Mouse (Mus musculus) erythroblast, adult 5-6 weeks (primary cell): ENCODE data around the gene Pcif1. TPM values are rescaled to one million over a fixed set of nuclear protein-coding genes. Genes with fewer than 3 reads are reported as not detected.
A peak's percentile ranks its signal among the peaks of the same experiment; 100 is the strongest.
"Not testable (repeated sequence)": the region's sequence is repeated elsewhere in the genome, so short reads cannot be mapped to it uniquely, and the experiment has no call there.

Experiments used
- ATAC-seq: replicated peaks from 2 replicates; pipeline ENCODE4 v1.8.0; 2016; ENCODE audit warnings: moderate number of reproducible peaks, mild to moderate bottlenecking, moderate TSS enrichment, inconsistent platforms; ENCODE audit not compliant: poor library complexity, low FRiP score, severe bottlenecking
- total RNA-seq, 2 experiments: library from RNA; stranded (forward) in 1 of 2; stranded (reverse) in 1 of 2; fragments of 150-400 nt in 1 of 2; fragments of 200-764, 138-1000 nt in 1 of 2; gene quantifications; 2 replicates each; pipeline versions ENCODE4 v1.2.3 to v1.2.4; 2015 to 2017; ENCODE audit warnings: low replicate concordance in 2 of 2

Pcif1 gene
- total RNA-seq, 2 experiments from 2014 or later, result 5.6 to 30.5 TPM

DNA sequence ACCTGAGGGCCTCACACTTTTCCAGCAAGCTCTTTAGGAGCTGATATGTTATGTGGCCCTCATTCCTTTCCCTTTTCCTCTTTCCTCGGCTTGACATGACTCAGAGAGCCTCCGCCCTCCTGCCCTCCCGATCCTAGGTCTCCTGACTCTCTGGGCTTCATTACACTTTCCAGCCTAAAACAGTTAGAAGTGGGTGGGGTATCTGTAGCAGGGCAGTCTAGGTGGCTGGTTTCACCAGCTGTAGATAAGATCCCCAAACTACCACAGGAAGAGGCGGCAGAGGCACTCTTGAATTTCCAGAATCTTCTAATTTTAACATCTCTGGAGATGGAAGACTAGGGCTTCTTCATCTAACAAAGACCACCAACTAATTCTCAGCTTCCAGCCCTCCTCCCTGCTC, 14.5 kb upstream of the Pcif1 start:
- ATAC-seq, result no peak

DNA sequence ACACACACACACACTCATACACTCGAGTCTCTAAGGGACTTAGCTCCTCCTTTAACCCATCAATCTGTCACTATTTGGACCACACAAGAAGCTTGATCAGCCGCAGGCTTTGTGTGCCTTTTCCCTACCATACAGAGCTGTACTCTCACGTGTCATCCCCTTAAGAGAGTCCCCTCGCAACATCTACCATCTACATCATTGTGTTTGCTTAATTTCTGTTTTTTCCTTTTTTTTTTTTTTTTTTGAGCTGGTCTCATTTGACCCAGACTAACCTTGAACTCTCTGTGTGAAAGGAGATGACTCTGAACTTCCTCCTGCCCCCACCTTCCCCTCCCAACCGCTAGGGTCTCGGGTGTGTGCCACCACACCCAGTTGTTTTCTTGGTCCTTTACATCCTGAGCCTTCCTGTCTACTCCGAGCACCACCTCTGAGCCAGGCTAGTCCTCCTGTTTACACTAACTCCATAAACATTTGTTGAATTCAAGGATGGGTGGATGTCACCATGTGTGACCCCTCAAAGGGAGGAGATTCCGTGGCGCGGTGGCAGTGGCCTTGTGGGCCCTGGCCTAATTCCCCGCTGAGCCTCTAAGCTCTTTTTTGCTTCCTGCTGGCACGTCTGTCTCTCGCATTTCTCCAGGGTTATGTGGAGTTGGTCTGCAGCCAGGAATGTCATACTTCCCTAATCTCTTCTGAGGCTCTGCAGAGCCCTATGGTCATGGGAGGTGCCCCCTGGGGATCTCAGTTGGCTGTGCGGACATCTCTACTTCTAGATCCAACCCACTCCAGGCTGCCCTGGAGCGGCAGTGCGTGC, 12.2 kb upstream of the Pcif1 start:
- 0 out of 2 replicates have a peak, but pooled peaks have one; percentile 8 for ATAC-seq

DNA sequence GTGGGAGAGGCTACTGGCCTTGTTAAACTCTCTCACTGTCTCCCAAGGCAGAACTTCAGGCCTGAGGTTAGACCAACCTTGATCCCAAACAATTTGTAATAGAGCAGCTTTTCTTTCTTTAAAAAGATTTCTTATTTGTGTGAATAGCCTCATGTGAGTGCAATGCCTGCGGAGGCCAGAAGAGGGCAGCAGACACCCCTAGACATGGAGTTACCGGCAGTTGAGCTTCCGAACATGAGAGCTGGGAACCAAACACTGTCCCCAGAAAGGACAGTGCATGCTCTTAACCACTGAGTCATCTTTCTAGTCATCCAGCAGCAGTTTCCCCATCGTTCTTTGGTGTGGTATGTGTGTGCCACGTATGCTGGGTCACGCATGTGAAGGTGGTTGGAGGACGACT, 11.5 kb upstream of the Pcif1 start:
- peak; percentile 69 for ATAC-seq

DNA sequence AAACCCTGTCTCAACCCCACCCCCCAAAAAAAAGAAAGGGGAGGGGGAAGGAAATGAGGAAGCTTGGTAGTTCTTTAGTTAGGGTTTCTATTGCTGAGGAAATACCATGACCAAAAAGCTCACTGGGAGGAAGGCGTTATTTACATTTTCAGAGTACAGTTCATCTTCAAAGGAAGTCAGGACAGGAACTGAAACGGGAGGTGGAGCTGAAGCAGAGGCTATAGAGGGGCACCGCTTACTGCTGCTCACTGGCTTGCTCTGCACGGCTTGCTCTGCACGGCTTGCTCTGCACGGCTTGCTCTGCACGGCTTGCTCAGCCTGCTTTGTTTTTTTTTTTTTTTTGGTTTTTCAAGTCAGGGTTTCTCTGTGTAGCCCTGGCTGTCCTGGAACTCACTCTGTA, 10.6 kb upstream of the Pcif1 start:
- no peak for ATAC-seq

DNA sequence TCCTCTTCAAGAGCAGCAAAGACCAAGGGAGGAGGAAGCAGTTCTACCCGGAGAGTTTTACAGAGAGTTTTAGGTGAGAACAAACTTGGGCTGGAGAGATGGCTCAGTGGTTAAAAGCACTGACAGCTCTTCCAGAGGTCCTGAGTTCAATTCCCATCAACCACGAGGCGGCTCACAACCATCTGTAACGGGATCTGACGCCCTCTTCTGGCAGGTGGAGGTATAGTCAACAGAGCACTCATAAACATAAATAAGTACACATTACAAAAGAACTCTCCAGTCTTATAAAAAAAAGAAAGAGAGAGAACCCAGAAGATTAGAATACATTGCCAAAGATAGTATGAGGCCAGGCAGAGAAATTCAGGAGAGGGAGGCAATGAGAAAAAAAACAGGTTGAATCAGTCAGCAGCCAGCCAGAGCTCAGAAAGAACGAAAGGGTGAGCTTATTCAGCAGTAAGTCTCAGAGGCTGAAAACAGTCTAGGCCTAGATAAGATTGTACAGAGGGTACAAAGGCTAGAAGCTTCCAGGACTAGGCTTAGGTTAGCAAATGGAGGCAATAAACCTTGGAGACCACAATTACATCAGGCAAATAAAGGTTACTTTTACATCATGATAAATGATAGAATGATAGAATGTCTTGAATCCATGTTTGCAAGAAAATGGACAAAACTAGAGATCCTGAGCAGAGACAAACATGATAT, 7.4 kb upstream of the Pcif1 start:
- ATAC-seq, result no peak

DNA sequence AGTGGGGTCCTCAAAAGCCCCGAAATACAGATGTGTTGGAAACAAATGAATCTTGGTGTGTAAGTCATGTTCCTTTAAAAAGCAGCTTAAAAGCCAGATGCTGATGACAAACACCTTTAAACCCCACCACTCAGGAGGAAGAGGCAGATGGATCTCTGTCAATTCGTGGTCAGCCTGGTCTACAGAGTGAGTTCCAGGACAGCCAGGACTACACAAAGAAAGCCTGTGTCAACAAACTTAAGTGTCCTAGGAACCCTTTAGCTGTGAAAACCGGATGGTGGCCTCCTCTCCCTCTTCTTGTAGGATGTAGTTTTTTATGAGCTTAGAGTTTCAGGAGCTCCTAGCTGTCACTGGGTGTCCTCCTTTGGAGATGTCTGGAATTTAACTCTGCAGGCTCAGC, 5.5 kb upstream of the Pcif1 start:
- ATAC-seq, result no peak

DNA sequence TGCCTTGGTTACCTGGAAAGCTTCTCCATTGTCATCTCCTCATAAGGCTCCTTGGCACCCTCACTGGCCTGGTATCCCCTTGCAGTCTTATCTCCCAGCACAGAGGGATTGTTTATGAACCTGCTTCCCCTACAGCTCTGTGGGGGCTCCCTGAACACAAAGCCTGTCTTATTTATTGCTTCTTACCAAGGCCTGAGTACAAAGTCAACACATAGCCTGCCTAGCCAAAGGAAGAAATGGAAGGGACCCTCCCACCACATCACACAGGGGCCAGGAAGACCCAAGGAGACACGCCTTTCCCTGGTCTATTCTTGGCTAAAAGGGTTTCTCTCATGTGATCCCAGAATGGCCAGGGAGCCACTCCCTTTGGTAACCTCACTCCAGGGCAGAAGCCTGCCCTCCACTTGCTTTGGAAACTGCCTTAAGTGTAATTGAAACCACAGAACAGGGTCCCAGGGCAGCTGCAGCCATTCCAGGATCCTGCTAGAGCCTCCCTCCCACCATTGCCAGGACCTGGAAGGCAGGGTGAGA, 4.8 kb upstream of the Pcif1 start:
- ATAC-seq, result no peak

DNA sequence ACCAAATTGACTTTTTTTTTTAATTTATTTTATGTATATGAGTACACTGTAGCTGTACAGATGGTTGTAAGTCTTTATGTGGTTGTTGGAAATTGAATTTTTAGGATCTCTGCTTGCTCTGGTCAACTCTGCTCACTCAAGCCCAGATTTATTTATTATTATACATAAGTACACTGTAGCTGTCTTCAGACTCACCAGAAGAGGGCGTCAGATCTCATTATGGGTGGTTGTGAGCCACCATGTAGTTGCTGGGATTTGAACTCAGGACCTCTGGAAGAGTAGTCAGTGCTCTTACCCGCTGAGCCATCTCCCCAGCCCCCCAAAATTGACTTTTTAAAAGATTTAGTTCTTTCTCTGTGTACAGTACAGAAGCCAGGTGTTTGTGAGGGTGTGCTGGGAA, 3.5 kb upstream of the Pcif1 start:
- ATAC-seq, result not testable (repeated sequence)

DNA sequence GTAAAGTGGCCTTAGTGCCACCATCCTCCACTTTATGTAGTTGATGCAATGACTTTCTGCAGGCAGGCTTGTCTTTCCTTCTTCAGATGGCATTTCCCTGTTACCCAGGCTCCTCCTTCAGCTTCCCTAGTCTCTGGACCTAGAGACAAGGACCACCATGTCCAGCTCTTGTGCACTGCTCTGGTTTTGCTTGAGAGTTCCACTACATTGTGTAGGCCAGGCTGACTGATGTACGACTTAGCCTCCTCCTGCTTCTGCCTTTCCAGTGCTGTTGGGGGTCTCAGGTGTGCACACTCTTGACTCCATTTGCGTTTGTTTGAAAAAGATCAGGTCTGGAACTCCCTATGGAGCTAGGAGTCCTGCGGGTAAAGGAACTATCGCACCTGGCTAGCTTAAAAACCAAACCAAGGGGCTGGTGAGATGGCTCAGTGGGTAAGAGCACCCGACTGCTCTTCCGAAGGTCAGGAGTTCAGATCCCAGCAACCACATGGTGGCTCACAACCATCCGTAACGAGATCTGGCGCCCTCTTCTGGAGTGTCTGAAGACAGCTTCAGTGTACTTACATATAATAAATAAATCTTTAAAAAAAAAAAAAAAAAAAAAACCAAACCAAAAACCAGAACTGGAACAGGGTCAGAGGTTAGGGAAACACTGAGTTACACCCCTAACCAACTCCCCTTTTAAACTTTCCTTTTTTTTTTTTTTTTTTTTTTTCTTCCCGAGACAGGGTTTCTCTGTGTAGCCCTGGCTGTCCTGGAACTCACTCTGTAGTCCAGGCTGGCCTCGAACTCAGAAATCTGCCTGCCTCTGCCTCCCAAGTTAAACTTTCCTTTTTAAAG, 1.5 kb upstream of the Pcif1 start:
- not testable (repeated sequence) for ATAC-seq

DNA sequence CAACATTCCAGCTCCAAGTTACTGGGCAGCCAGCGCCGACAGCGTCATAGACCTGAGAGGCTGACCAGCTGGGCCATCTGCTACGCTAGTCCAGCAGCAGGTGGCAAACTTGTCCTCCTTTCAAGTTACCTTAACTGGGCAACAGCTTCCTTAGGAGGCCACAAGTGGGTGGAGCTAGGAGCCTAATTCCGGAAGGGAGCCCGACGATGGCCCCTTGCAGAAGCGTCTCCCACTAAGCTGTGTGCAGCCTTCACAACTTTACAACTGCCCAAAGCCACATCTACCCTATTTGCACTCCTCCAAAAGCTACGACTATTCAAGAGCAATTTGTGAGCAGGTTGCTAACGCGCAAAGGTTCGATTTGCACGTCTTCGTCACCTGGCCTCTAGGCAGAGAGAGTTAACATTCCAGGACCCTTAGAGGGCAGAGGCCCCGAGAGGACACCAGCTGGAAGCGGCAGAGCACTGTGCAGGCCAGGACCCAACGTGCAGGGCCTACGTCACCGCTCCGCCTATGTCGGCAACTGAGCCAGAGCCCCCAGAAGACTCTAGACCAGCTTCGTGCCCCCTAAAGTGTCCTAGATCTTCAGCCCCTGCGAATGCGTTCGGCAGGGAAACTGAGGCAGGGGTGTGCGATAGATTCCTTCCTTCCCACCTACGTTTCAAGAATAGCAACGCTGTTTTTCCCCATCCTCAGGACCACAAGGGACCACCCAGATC, 436 bp upstream of the Pcif1 start:
- peak; percentile 75 for ATAC-seq

DNA sequence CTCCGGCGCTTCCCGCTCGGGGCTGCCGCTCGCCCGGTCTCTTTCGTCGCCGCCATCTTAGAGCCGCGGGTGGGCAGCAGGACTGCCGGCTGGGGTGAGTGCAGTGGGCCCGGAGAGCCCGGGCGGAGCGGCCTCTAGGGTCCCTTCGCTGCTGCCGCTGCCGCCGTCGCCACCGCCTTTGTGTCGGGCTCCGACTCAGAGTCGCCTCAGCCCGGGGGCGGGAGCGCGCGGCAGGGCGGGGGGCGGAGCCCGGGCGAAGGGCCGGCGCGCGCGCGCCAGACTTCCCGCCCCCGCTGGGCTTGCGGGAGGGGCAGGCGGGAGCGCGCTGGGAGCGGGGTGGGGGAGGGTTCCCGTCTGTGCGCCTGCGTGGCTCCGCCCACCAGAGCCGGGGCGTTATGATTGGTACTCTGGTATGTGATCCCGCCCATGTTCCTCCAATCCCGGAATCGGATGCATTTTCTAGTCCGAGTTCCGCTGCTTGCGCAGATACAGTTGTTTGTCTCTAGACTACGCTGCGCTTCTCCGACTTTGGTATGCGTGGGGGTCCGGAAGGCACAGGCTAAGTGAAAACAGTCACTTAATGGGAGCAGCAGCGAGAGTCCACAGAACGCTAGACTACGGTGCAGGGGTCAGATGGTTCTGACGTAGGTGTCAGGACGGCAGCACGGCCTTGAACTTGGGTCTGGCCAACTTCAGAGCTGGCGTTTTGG, 619 bp downstream of the Pcif1 start:
- peak; percentile 86 for ATAC-seq

DNA sequence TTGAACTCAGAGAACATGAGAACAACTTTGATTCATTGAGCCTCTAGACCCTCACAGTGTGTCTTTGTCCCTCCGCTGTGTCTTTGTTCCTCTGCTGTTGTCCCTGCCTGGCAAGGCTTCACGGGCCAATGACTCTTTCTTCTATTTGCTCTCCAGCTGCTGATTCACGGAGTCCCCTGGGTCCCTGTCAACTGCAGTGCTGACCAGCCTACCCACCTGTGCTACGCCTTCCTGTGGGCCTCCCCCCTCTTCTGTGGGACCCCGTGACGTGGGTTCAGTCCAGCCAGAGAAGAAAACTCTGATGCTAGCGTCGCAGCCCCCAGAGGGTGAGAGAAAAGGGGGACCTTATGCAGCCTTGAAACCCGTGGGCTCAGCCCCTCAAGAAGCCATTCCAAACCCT, 3.5 kb downstream of the Pcif1 start:
- ATAC-seq, result no peak

DNA sequence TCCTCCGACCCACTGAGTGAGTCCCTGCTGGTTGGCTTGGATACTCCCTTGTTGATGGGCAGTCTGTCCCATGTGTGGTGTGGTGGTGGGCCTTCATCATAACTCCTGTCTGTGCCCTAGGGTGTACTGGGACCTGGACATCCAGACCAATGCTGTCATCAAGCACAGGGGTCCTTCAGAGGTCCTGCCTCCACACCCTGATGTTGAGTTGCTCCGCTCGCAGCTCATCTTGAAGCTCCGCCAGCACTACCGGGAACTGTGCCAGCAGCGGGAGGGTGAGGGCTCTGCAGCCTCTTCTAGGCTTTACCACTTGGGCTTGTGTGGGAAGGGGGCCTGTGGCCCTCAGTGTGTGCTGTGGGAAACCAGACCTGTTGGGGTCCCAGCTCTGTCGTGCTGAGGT, 6.7 kb downstream of the Pcif1 start:
- ATAC-seq, result no peak

DNA sequence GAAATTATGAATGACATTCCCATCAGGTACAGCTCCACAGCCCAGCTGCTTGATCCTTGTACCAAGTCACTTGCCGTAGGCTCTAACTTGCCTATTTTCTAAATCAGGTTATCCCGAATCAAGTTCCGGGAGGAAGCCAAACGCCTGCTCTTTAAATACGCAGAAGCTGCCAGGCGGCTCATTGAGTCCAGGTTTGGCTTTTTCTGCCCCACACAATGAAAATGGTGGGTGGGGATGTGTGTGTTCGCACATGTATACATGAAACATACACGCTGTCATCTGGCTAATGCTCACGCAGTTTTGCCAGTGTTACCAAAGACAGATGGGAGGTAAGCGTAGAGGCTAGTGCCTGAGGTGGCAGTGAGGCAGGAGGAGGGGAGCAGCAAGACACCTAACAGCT, 7.5 kb downstream of the Pcif1 start:
- no peak for ATAC-seq

DNA sequence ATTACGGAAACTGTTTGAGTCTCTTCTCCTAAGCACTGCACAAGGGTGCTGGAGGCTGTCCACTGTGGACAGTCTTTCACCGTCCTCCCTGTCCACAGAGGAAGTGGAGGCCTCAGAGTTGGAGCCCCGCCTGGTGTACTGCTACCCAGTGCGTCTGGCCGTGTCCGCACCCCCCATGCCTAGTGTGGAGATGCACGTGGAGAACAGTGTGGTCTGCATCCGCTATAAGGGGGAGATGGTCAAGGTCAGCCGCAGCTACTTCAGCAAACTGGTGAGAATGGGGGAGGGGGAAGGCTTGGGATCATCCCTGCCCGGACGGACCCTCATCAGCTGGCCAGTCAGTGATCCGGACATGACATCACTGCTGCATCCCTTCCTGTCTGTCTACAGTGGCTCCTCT, 9.9 kb downstream of the Pcif1 start:
- no peak for ATAC-seq

DNA sequence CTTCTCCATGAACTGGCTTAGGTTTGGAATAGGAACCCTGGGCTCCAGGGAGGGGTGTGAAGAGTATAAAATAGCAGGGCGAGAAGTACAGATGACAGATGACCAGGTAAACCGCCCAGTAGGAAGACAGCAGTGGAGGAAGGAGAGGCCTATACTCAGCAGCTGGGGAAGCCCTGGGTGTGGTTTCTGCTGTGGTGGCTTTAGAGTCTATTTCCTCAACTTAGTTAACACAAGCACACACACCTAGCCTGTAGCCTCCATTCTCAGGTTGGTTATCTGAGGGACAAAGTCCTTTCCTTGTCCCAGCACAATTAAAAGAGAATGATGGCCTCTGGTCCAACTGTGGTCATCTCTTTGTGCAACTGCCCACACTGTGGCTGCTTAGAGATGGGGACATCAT, 10.9 kb downstream of the Pcif1 start:
- no peak for ATAC-seq

DNA sequence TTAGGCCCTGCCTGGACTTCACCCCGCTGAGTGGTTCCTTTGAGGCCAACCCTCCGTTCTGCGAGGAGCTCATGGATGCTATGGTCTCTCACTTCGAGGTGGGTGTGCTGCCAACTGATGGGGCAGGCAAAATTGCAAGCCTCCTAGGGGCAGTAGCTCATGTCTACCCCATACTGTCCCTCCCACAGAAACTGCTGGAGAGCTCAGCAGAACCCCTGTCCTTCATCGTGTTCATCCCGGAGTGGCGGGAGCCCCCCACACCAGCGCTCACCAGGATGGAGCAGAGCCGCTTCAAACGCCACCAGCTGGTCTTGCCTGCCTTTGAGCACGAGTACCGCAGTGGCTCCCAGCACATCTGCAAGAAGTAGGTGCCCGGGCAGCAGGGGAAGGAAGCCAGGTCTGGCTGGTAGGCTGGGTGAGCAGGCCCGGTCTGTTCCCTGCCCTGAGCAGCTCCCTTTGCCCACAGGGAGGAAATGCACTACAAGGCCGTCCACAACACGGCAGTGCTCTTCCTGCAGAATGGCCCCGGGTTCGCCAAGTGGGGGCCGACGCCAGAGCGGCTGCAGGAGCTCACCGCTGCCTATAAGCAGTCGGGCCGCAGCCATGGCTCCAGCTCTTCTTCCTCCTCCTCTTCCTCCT, 11.4 kb downstream of the Pcif1 start:
- no peak for ATAC-seq

DNA sequence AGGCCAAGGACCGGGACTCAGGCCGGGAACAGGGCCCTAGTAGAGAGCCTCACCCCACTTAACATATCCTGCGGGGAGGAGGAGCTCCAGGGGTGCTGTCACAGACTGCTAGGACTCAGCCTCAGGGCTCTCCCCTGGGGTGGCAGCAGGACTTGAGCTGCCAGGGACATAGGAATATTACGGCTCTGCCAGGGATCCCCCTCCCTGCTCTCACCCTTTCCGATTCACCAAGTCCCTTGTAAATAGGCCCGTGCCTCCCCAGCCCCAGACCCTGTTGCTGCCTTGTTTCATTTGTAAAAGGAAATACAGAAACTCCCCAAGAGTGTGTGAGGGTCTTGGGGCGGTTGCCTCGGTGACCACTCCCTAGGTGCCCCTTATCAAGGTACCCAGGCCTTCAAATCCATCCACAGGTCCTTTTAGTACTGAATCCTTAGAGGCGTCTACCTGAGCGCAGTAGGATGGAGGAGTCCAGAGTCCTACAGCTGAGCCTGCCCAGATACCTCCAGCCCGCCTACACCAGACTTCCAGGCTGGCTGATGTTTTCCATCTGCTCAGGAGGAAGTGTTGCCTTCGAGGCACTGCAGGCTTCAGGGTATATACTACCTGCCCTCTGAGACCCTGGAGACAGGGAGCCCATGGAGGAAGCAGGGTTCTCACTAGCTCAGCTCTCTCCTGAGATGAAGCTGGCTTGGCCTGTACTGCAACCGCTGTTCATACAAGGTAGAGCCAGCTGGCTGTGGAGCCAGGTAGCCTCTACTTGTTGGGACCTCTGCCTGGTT, 12.1 kb downstream of the Pcif1 start:
- no peak for ATAC-seq
